Mouse (Mus musculus): ENCODE results near the gene Gm47791.

DNA sequence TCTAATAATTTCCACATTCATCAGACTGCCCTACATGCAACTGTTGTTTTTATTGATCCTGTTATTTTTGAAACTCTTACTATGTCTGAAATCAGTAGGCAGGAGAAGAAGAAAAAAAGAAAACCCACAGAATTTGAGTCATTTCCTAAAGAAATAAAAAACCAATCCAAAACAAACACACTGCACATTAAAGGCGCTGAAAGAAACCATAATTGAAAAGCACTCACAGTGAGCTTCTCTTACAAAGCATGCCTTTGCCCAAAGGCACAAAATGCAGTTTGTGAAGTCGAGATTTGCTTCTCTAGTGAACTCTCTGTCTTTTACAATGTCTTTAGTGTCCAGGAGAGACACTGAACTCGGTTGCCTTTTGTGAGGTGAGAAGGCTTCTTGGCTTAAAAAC lies 37.5 kb upstream of the Gm47791 start:
- TF ChIP-seq ZNF384 (IDR thresholded peaks at IDR 0.05; ENCODE audit: low read depth, low read length): no peak
- TF ChIP-seq ZC3H11A (IDR thresholded peaks at IDR 0.05; ENCODE audit: borderline replicate concordance, low read depth, low read length): no peak
- TF ChIP-seq MAFK (IDR thresholded peaks at IDR 0.05; ENCODE audit: insufficient read depth, low read depth, low read length): no peak
- no peak for TF ChIP-seq HCFC1 (IDR thresholded peaks at IDR 0.05; ENCODE audit: borderline replicate concordance, insufficient read depth, low read length)
